ENCODE assay signal across 21 mouse cellular contexts in the genomic region with DNA sequence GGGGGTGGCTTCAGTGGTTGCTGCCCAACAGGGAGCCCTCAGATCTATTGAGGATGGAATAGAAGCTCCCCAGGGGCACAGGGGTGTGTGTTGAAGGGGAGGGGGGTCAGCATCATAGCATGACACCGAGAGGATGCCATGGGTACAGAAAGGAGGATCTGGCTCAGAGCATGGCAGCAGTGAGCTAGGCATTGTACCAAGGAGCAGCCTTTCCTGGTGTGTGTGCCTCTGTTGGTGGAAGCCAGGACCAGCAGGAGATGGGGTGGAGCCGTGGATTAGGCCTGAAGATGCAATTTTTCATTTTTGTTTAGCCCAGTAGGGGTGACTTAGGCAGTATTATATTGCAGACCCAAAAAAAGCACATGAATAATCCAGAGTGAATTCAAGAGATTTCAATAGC. TPM values are rescaled to one million over a fixed set of nuclear protein-coding genes. Genes with fewer than 3 reads are reported as not detected.
DNase-seq lines count a peak whose midpoint lies in the region; ATAC-seq and TF ChIP-seq lines count a peak whose summit lies in the region.
"Had no signal": no experiment of that assay in that cellular context is flagged by ENCODE, and none has a peak within 500 bp of the region (broad histone marks: within the 10 kb centered on the region; RNA-seq: fewer than 3 reads in every experiment).

No protein-coding gene starts in this region.

- no peak overlapping the region for H3K9ac ChIP-seq in forebrain, postnatal 0 days
- no peak overlapping the region for H3K9ac ChIP-seq in forebrain, embryonic 11.5 days (ENCODE audit: low read length)
- H3K9ac ChIP-seq in midbrain, embryonic 15.5 days: no peak overlapping the region
- no peak overlapping the region for H3K9ac ChIP-seq in midbrain, embryonic 14.5 days (replicated peaks; ENCODE audit: low read length)
- no peak overlapping the region for H3K9ac ChIP-seq in hindbrain, postnatal 0 days (replicated peaks; ENCODE audit: low read length)
- H3K9ac ChIP-seq: heart, embryonic 13.5 days; limb, embryonic 15.5 days; midbrain, embryonic 12.5 days had no signal

- H3K4me1 ChIP-seq in forebrain, postnatal 0 days (ENCODE audit: insufficient read depth): peaks cover 21% of the 10 kb centered on the region; the same call in 1 of the 2 replicates
- H3K4me1 ChIP-seq in forebrain, embryonic 11.5 days (replicated peaks; ENCODE audit: control insufficient read depth, insufficient read depth, low read length): peaks cover 4% of the 10 kb centered on the region; the same call in 1 of the 2 replicates
- H3K4me1 ChIP-seq in midbrain, embryonic 15.5 days: peaks cover 32% of the 10 kb centered on the region
- H3K4me1 ChIP-seq in midbrain, embryonic 14.5 days (ENCODE audit: control insufficient read depth, insufficient read depth, low read length): peaks cover 5% of the 10 kb centered on the region; the same call in 1 of the 2 replicates
- H3K4me1 ChIP-seq in hindbrain, postnatal 0 days (ENCODE audit: insufficient read depth, low read length): peaks cover 5% of the 10 kb centered on the region; the same call in 1 of the 2 replicates

- no peak for ATAC-seq in forebrain, postnatal 0 days
- ATAC-seq in forebrain, embryonic 11.5 days (replicated peaks; ENCODE audit: low FRiP score): no peak
- no peak for ATAC-seq in midbrain, embryonic 15.5 days (replicated peaks)
- no peak for ATAC-seq in midbrain, embryonic 14.5 days (ENCODE audit: low FRiP score, low TSS enrichment)
- ATAC-seq in hindbrain, postnatal 0 days: no peak
- no peak for ATAC-seq in granulocyte monocyte progenitor cell, adult 5-6 weeks (replicated peaks; ENCODE audit: poor library complexity, severe bottlenecking)

- 0 out of 2 replicates have a peak overlapping the region, but pooled peaks have one; percentile 69 for H3K4me2 ChIP-seq in forebrain, postnatal 0 days (ENCODE audit: low read depth)
- H3K4me2 ChIP-seq in forebrain, embryonic 11.5 days (ENCODE audit: low read depth, low read length, severe bottlenecking): no peak overlapping the region
- H3K4me2 ChIP-seq in midbrain, embryonic 15.5 days: peak overlapping the region; percentile 85; the same call in 1 of the 2 replicates
- no peak overlapping the region for H3K4me2 ChIP-seq in midbrain, embryonic 14.5 days (ENCODE audit: low read length)
- H3K4me2 ChIP-seq in hindbrain, postnatal 0 days (ENCODE audit: low read depth, low read length): peak overlapping the region; percentile 75; the same call in 1 of the 2 replicates
- H3K4me2 ChIP-seq: heart, embryonic 13.5 days; limb, embryonic 15.5 days; midbrain, embryonic 12.5 days had no signal

- no peak overlapping the region for H3K4me3 ChIP-seq in forebrain, postnatal 0 days (ENCODE audit: low read depth, low read length)
- no peak overlapping the region for H3K4me3 ChIP-seq in forebrain, embryonic 11.5 days (ENCODE audit: low read depth, low read length)
- no peak overlapping the region for H3K4me3 ChIP-seq in midbrain, embryonic 15.5 days
- no peak overlapping the region for H3K4me3 ChIP-seq in midbrain, embryonic 14.5 days (replicated peaks; ENCODE audit: low read depth, low read length)
- H3K4me3 ChIP-seq in hindbrain, postnatal 0 days (ENCODE audit: low read length): no peak overlapping the region
- H3K4me3 ChIP-seq: gastrocnemius, adult 2 months; heart, embryonic 13.5 days; limb, embryonic 15.5 days; midbrain, embryonic 12.5 days had no signal

- WGBS in forebrain, postnatal 0 days: 13% methylated on average over 2 of the region's 2 CpGs
- WGBS in forebrain, embryonic 11.5 days: 22% methylated on average over 2 of the region's 2 CpGs
- WGBS in midbrain, embryonic 15.5 days: 10% methylated on average over 2 of the region's 2 CpGs
- 11% methylated on average over 2 of the region's 2 CpGs for WGBS in midbrain, embryonic 14.5 days
- WGBS in hindbrain, postnatal 0 days: 20% methylated on average over 2 of the region's 2 CpGs

- no peak overlapping the region for H3K27ac ChIP-seq in forebrain, postnatal 0 days (ENCODE audit: low read depth, low read length)
- H3K27ac ChIP-seq in forebrain, embryonic 11.5 days (ENCODE audit: low read depth, low read length): no peak overlapping the region
- H3K27ac ChIP-seq in midbrain, embryonic 15.5 days: no peak overlapping the region
- no peak overlapping the region for H3K27ac ChIP-seq in midbrain, embryonic 14.5 days (replicated peaks; ENCODE audit: low read depth, low read length)
- H3K27ac ChIP-seq in hindbrain, postnatal 0 days: no peak overlapping the region
- H3K27ac ChIP-seq: gastrocnemius, adult 2 months; heart, embryonic 13.5 days; limb, embryonic 15.5 days; midbrain, embryonic 12.5 days had no signal

- TF ChIP-seq CTCF in forebrain, postnatal 0 days (IDR thresholded peaks at IDR 0.05; ENCODE audit: low read depth): peak; percentile 25
- TF ChIP-seq CTCF in hindbrain, postnatal 0 days (IDR thresholded peaks at IDR 0.05; ENCODE audit: low read depth): peak; percentile 36; the same call in 1 of the 2 replicates

- H3K36me3 ChIP-seq in forebrain, postnatal 0 days (ENCODE audit: insufficient read depth): no peaks in the 10 kb centered on the region
- H3K36me3 ChIP-seq in forebrain, embryonic 11.5 days (ENCODE audit: control insufficient read depth, insufficient read depth, low read length): no peaks in the 10 kb centered on the region
- no peaks in the 10 kb centered on the region for H3K36me3 ChIP-seq in midbrain, embryonic 15.5 days (replicated peaks)
- H3K36me3 ChIP-seq in midbrain, embryonic 14.5 days (ENCODE audit: control insufficient read depth, insufficient read depth, low read length): no peaks in the 10 kb centered on the region
- H3K36me3 ChIP-seq in hindbrain, postnatal 0 days (ENCODE audit: insufficient read depth, low read length): no peaks in the 10 kb centered on the region
- H3K36me3 ChIP-seq: heart, embryonic 13.5 days; limb, embryonic 15.5 days; midbrain, embryonic 12.5 days had no signal

- no peaks in the 10 kb centered on the region for H3K9me3 ChIP-seq in forebrain, postnatal 0 days (ENCODE audit: low read length)
- no peaks in the 10 kb centered on the region for H3K9me3 ChIP-seq in forebrain, embryonic 11.5 days (ENCODE audit: control insufficient read depth, low read length)
- no peaks in the 10 kb centered on the region for H3K9me3 ChIP-seq in midbrain, embryonic 15.5 days
- H3K9me3 ChIP-seq in midbrain, embryonic 14.5 days (ENCODE audit: control insufficient read depth, low read length): no peaks in the 10 kb centered on the region
- H3K9me3 ChIP-seq in hindbrain, postnatal 0 days (ENCODE audit: low read length): no peaks in the 10 kb centered on the region
- H3K9me3 ChIP-seq: heart, embryonic 13.5 days; limb, embryonic 15.5 days; midbrain, embryonic 12.5 days had no signal

- H3K27me3 ChIP-seq in forebrain, postnatal 0 days (ENCODE audit: insufficient read depth, low read length): no peaks in the 10 kb centered on the region
- peaks cover 18% of the 10 kb centered on the region for H3K27me3 ChIP-seq in forebrain, embryonic 11.5 days (ENCODE audit: control insufficient read depth, insufficient read depth, low read length)
- peaks cover 8% of the 10 kb centered on the region; the same call in 1 of the 2 replicates for H3K27me3 ChIP-seq in midbrain, embryonic 15.5 days (replicated peaks)
- H3K27me3 ChIP-seq in midbrain, embryonic 14.5 days (ENCODE audit: control insufficient read depth, insufficient read depth, low read length): peaks cover 15% of the 10 kb centered on the region
- H3K27me3 ChIP-seq in hindbrain, postnatal 0 days (ENCODE audit: insufficient read depth, low read length): no peaks in the 10 kb centered on the region

- DNase-seq in forebrain, postnatal 0 days: no peak
- no peak for DNase-seq in forebrain, embryonic 11.5 days (ENCODE audit: low spot score)
- no peak for DNase-seq in midbrain, embryonic 14.5 days
- peak; percentile 57 for DNase-seq in cerebellum, adult 8-10 months
- DNase-seq in hindbrain, postnatal 0 days (ENCODE audit: low spot score): peak; percentile 45
- DNase-seq in kidney, adult 8-10 months: no peak
- DNase-seq: adrenal gland, postnatal 10 days; B cell, adult 2 months; embryo, embryonic 11 days; gastrocnemius, adult 2 months; heart, adult 11 months; kidney, adult 2 months; kidney, postnatal 36 days; lung, postnatal 14 days; right cerebral cortex, postnatal 25 days; thymus, postnatal 14 days had no signal

RNA-seq across cellular contexts. Expression of a gene that starts 7.9 kb away (rescaled TPM):
- 28.9 and 35.3 TPM in 2 replicates for total RNA-seq in forebrain, postnatal 0 days (2014; rRNA removed)
- 41.1 and 57.6 TPM in 2 replicates for polyA plus RNA-seq in forebrain, postnatal 0 days (2015; fragmentation: Nextera tagmentation; extraction: Ambion mirVana)
- 5.3 TPM in 2 replicates for polyA plus RNA-seq in forebrain, embryonic 11.5 days (2014; fragmentation: Nextera tagmentation; extraction: Ambion mirVana)
- 49.7 and 50.5 TPM in 2 replicates for polyA plus RNA-seq in midbrain, embryonic 15.5 days (2015; fragmentation: Nextera tagmentation; extraction: Ambion mirVana)
- 34.2 and 44.5 TPM in 2 replicates for polyA plus RNA-seq in midbrain, embryonic 14.5 days (2014; fragmentation: Nextera tagmentation; extraction: Ambion mirVana)
- 34.9 and 40.6 TPM in 2 replicates for total RNA-seq in hindbrain, postnatal 0 days (2014; rRNA removed)
- polyA plus RNA-seq in hindbrain, postnatal 0 days (2015; fragmentation: Nextera tagmentation; extraction: Ambion mirVana): 44.5 and 44.9 TPM in 2 replicates
- total RNA-seq in granulocyte monocyte progenitor cell, adult 5-6 weeks (2014; fragmentation: Nextera tagmentation): not detected in 2 replicates
- total RNA-seq in granulocyte monocyte progenitor cell, adult 5-6 weeks (2017): not detected in 2 replicates

Comparison
In these comparisons a context has a peak if more than half of its experiments do, and no peak if none do; other contexts are left out.
1. H3K4me2 ChIP-seq: peak in forebrain, postnatal 0 days (single experiment), midbrain, embryonic 15.5 days (single experiment) and hindbrain, postnatal 0 days (single experiment); none in forebrain, embryonic 11.5 days (single experiment) and midbrain, embryonic 14.5 days (single experiment).
2. DNase-seq: peak in cerebellum, adult 8-10 months (single experiment) and hindbrain, postnatal 0 days (single experiment); none in forebrain, postnatal 0 days (single experiment), forebrain, embryonic 11.5 days (single experiment), midbrain, embryonic 14.5 days (single experiment) and kidney, adult 8-10 months (0 of 2).